Mouse (Mus musculus) frontal cortex, postnatal 10 days (tissue): ENCODE data around the gene Zfp346.

Source experiments
- DNase-seq, 2 experiments: peaks; one replicate each; pipeline ENCODE4 v3.0.0; 2022; ENCODE audit warnings: low spot score in 2 of 2, mixed read lengths in 1 of 2

Gene Zfp346

DNA sequence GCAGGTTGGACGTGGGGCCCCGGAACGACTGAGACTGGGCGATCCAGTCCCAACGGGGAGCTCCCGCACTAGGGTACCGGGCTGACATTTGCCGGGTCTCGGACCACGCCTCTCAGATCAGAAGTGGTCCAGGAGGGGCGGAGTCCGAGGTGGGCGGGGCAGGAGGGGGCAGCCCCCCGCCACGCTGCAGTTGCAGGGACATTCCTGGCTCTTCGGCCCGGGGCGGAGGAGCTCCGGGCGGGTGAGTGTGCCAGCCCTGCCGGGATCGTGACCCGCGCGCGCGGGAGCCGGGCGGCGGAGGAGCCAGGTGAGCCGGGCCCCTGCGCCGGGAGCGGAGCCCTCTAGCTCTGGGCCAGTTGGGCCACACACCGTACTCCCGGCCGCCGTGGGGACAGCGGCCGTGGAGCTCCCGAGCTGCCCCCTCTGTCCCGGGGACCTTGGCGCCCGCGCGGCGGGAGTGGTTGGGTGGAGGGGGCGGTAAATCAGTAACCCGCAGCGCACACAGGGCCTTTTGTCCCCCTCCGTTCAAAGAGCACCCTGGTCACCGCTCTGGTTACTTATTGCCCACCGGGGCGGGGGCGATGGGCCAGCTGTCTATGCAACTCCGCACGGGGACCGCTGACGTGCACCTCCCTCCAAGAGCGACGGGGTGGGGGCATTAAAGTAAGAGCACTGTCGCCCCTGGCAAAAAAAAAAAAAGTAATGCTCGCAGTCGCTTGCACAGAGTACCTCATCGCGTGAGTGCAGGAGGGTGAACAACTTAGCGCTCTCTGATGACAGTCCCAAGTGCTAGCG lies 47.7 kb downstream of the Zfp346 start, which contains the start of gene Fgfr4:
TSS of gene Fgfr4 (plus strand) at position 20 of the 795 bp plus-strand sequence.
- DNase-seq = no peak

DNA sequence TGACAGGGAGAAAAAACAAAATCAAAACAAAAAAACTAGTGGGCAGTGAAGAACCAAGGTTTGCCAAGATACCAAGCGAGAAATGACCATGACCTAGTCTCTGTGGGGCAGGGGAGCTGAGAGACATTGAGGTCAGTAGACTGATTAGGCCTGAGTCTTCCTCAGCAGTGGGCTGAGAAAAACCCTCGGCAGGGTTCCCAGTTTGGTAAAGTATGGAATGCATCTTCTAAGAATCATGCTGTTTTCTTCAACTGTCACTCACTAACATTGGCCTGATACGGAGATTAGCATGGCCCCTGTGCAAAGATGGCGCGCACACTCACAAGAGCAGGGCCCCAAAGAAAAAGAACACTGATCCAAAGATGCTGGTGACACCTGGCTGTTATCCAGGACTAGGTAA lies 48.8 kb downstream of the Zfp346 start:
- no peak for DNase-seq

DNA sequence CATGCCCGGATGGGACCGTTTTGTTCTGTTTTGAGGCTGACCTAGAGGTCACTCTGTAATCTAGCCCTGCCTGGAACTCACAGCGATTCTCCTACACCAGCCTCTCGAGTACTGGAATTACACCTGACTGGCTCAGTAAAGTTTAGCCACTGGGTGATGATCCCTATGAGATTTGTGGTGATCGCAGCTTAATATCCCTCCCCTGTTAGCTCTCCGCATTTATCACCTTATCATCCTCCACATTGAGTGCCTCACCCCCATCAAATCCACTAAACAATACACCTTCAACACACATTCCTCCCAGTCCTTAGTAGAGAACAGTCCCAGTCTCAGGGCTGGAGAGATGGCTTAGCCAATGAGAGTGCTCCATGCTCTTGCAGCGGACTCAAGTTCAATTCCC lies 57.3 kb downstream of the Zfp346 start:
- no peak for DNase-seq

DNA sequence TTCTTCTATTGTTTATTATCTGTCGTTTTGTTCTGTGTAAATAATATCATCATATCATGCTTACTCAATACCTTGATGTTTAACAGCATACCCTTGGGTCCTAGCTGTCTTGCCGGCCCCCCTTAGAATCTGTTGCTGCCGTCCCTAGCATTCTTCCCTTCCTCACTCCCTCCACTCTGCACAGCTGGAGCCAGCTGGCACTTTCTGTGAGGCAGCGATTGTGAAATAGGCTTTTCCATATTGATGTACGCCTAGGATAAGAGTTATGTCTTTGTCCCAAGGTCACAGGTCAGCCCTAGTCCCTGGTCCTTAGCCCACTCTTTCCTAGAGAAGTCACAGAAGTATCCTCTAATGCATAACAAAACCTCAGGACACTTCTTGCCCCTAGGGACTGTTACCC lies 58.4 kb downstream of the Zfp346 start:
- DNase-seq = no peak

DNA sequence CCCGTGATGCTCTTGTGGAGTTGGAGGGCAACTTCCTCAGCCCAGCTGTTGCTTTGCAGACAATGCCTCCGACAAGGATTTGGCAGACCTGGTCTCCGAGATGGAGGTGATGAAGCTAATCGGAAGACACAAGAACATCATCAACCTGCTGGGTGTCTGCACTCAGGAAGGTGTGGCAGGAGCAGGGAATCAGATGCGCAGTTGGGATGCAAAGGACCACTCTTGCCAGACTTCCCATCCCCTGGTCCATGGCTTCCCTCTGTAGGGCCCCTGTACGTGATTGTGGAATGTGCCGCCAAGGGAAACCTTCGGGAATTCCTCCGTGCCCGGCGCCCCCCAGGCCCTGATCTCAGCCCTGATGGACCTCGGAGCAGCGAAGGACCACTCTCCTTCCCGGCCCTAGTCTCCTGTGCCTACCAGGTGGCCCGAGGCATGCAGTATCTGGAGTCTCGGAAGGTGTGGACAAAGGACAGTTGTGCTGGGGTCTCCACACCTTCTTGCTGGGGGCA lies 60.8 kb downstream of the Zfp346 start:
- no peak for DNase-seq

DNA sequence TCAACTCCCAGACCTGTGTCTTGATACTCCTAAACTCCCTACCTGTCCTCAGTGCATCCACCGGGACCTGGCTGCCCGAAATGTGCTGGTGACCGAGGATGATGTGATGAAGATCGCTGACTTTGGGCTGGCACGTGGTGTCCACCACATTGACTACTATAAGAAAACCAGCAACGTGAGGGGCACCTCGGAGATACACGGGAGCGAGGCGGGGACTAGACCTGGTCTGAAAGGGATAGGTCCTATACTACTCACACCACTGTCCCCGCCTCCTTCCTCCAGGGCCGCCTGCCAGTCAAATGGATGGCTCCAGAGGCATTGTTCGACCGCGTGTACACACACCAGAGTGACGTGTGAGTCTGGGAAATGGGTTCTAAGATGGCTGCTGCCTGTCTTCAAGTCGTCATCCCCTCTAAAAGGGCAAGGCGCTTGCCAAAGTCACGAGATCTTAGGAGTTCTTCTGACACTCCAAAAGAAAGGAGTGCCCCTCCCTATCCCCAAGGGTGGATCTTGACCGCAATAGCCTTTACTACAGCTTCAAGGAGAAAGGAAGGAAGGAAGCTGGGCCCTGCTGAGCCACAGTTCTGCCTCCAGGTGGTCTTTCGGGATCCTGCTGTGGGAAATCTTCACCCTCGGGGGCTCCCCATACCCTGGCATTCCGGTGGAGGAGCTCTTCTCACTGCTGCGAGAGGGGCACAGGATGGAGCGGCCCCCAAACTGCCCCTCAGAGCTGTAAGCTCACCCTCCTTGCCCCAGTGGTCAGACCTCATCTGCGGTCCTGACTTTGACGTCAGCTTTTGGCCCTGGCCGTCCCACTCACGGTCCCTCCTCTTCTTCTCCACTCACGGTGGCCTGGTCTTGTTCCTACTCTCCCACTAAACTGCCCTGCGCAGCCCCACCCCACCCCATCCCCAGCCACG lies 62.0 kb downstream of the Zfp346 start:
- no peak for DNase-seq

DNA sequence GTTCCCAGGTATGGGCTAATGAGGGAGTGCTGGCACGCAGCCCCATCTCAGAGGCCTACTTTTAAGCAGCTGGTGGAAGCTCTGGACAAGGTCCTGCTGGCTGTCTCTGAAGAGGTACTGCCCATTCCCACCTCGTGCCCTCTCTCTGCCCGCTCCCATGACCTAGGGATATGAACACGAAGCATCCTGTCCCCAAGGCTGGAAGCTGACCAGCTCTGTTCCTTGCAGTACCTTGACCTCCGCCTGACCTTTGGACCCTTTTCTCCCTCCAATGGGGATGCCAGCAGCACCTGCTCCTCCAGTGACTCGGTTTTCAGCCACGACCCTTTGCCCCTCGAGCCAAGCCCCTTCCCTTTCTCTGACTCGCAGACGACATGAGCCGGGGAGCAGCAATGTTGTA lies 62.7 kb downstream of the Zfp346 start:
- DNase-seq = no peak

DNA sequence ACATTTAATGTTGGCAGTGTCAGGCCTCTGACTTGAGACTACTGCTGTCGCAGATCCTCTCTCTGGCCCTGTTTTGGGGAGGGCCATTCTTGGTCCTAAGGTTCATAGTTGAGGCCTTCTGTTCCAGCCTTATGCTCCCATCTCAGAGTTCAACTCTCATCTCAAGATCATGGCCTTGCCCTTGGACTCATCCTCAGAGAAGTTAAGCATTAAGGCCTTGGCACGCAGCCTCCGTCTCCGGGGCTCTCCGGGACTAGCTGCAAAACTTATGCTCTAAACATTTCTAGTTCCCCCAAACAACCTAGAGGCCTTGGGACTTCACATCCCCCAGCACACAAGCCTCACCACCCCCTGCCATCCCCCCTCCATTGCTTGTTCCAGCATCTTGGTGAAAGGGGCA lies 63.1 kb downstream of the Zfp346 start:
- no peak for DNase-seq

DNA sequence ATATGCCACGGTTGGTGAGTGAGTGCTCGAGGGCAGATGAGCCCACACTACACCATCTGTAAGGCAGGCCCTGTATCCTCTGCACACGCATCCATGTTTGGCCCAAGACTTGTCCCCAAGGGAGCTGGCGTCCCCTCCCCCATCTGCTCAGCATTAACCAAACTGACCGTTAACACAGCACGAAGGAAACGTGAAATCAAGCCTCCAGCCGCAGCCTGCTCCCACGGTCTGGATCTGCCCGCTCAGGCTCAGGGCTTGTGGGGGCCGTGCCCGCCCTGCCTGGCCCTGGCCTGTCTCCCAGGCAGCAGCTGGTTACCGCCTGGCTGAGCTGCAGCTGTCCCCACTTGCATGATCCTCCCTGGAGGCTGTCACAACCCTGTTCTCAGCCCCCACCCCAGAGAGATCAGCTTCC lies 63.9 kb downstream of the Zfp346 start:
- DNase-seq = peak; percentile 31 to 53

DNA sequence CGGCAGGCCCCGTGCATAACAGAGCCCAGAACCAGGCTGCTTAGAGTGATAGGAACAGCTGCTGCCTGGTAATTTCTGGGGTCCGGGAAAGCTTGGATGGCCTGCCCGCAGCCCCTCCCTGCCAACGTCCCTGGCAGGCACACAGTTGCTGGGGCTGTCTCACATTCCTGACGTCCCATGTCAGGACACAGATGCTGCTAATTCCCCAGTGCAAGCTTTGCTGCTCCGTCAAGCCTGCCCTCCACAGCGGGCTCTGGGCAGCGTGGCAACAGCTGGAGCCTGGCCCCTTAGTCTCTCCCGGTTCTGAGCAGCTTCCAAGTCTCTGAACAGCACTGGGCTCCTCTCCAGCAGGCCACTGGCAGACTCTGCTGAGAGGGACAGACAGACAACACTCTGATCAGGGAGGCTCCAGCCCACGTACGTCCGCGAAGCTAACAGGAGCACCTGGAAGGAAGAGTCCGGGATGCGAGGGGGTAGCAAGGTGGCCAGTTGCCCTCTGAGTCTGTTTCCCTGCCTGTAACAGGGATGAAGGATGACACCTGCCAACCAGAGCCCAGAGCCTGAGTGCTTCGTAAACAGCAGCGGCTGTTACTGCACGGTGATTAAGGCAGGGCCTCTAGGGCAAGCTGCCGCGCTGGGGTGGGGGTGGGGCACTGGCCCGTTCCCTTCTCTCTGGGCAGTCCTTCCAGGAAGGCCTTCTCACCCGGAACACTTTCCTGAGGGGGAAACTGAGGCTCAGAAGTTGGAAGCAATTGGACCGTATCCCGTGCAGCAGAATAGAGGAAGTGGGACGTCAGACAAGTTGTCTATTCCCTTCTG lies 66.6 kb downstream of the Zfp346 start:
- DNase-seq = peak; percentile 48 to 50

DNA sequence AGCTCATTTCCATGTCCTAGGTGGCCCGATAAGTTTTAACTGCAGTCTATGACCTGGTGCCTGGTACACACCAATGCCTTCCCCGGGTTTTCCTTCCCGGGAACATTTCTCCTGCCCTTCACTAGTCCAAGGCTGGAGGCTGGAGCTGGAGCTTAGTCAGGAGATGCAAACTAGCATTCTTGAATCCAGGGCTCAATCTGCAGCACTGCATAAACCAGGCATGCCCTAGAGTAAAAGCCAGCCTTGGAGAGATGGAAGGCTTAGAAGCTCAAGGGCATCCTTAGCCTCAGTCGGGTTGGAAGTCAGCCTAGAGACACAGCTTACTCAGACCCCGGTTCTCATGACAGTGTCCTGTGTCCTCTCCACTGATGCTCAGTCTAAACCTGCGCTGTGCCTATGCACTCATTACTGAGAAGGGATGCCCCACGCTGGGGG lies 67.2 kb downstream of the Zfp346 start:
- no peak for DNase-seq

DNA sequence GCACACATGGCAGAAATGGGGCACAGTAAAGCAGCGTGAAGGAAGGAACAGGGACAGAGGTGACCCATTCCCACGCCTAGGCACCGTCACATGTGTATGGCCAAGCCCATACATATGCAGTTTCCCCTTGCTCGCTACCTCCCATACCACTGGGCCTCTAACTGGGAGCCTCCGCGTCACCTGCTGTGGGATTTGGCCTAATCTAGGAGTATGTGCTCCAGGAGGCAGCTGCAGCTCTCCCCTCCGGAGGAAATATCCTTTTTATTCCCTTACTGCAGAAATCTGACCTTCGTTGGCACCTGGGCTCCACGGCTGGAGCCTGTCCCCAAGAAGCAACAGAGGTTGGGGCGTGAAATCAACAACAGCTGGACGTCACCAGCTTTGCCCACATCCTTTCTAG lies 69.2 kb downstream of the Zfp346 start:
- DNase-seq = no peak

DNA sequence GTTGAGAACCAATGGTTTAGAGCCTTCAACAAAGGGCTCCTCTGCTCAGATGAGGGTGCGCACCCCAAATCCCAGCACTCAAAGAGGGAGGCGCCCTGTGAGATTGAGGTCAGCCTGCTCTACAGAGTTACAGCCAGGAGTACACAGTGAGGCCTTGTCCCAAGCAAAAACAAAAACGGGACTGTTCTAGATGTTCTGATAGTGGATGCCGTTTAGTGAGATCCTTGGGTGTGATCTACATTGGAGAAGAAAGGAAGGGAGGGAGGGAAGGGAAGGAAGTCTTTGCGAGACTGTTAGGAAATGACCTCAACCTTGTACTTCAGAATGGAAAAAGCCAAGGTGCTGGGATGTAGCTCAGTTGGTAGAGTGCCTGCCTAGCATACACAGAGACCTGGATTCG lies 71.2 kb downstream of the Zfp346 start:
- no peak for DNase-seq

DNA sequence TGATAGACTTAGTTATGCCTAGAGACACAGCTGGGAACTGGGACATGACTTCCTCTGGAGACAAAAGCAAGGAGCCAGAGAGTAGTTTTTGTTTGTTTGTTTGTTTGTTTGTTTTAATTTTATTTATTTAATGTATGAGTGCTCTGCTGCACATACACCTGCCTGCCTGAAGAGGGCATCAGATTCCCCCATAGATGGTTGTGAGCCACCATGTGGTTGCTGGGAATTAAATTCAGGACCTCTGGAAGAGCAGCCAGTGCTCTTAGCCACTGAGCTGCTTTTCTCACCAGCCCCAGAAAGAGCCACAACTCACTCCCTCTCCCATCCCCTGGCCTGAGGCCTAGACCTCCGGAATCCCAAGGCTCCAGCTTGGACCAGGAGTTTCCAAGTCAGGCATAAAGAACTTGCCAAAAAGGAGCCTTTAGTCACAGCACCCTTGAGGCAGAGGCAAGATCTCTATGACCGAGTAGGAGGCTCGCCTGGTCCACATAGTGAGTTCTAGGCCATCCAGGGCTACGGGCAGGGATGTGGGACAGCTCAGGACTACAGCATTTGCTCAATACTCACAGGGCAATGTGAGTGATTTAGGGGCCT lies 72.9 kb downstream of the Zfp346 start:
- no peak for DNase-seq

DNA sequence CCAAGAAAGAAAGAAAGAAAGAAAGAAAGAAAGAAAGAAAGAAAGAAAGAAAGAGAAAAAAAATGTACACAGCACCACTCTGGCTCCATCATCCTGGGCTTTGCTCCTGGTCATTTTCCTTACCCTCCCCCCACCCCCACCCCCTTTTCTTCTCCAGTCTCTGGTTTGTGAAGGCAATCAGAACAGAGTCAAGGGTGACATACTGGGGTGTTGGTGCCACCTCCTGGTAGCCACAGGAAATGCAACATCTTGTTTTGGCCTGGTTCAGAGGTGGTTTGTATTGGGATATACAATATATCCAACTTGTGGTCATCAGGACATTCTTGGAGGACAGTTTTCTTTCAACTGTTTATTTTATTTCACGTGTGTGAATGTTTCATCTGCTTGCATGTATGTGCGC lies 73.4 kb downstream of the Zfp346 start:
- peak in 1 of 2 experiments; percentile 67 for DNase-seq

DNA sequence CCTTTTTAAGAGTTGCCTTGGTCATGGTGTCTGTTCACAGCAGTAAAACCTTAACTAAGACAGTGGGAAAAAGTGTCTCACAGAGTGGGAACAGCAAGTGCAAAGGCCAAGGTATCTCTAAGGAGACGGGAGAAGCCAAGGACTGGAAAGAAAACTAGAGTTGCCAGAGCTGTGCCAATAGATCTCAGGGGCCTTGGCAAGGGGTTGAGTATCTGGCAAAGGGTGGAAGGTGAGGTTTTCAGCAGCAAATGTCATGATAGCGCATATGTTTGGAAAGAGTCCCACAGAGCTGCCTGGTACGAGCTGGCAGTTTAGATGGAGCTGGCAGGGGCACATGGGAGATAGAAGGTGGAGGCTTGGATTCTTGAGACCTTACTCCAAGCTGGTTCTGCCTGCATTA lies 74.5 kb downstream of the Zfp346 start:
- DNase-seq = no peak

DNA sequence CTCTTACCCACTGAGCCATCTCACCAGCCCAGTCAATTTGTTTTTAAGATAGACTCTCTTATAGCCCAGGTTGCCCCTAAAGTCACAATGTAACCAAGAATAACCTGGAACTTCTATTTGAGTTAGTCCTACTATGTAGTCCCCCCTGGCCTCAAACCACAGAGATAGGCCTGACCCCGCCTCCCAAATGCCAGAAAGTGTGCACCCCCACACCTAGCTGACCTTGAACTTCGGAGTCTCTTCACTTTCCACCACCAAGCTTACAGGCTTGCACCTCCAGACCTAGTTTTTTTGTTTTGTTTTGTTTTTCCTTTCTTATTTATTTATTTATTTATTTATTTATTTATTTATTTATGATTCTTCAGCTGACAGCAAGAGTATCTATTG lies 76.7 kb downstream of the Zfp346 start:
- no peak for DNase-seq

DNA sequence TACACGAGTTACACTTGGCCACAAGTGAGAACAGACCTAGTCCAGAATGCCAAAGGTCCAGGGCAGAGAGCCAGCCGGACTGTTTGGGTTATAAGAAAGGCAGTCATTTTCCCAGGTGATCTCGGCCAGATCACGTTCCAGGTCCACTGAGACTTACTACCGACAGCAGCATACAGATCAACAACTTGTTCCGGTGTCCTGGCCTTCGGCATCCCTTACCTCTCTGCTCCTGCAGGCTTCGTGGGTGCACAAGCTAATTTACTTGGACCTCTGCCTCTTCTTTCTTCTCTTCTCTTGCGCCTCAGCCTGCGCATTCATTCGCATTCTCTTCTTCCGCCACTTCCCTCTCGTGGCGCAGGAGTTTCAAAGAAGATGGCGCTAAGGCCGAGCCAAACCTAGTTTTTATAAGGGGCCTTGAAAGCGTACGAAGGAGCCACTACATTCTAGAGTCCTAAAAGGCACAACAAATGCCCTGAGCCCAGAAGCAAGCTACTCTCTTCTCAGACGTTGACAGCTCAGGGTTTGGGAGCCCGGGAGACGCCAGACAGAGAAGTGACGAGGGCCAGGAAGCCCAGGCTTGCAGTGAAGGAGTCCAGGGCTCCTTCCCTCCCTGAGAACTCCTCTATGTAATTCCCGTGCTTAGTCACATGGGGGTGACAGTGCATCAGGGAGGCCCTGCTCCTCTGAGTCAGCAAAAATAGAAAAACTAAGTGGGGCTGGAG lies 77.2 kb downstream of the Zfp346 start:
- DNase-seq = peak; percentile 51 to 59

DNA sequence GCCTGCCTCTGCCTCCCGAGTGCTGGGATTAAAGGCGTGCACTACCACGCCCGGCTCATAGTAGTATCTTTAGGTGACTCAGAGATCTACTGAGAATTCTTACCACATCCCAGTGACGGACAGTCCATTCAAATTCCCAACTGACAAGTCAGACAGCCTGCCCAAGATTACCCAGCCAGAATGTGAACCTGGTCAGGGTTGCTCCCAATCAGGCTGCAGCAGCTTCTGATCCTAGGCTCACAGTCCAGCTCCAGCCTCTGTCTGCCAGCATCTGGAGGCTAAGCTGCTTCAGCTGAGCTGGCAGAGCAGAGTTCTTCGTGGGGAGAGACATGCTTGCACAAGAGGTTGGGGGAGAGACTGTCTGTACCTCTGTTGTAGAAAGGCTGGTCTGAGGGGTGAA lies 78.3 kb downstream of the Zfp346 start:
- DNase-seq = no peak
